Mouse (Mus musculus): Measurements from ENCODE around the gene 5330417H12Rik. TPM values are rescaled to one million over a fixed set of nuclear protein-coding genes. Genes with fewer than 3 reads are reported as not detected.

The 5330417H12Rik gene
- total RNA-seq, 2 experiments from 2014 or later, result not detected

DNA sequence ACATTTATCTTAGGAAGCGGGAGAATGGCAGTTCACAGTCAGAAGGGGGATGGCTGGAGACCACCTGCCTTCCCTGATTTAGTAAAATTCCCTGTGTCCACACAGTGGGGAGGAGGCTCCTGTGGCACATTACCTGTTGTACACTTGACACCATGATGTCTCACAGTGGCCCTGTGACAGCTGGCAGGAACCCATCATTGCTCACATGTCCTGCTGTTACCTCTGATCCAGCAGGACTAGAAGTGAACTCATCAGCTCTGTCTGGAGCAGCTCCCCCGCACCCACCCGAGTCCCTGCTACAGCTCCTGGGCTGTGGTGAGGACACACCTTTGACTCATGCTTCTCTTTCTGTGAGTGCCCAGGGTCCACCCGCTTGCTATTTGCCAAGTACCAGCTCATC, 8.2 kb upstream of the 5330417H12Rik start:
- no peak for ATAC-seq (replicated peaks; ENCODE audit: low FRiP score, poor library complexity, severe bottlenecking)

GRCm38 (mm10) chr7:107628383-107628782, 3.4 kb upstream of the 5330417H12Rik start:
- ATAC-seq (replicated peaks; ENCODE audit: low FRiP score, poor library complexity, severe bottlenecking), result no peak

GRCm38 (mm10) chr7:107625781-107626180, 820 bp upstream of the 5330417H12Rik start:
- ATAC-seq (replicated peaks; ENCODE audit: low FRiP score, poor library complexity, severe bottlenecking), result no peak

GRCm38 (mm10) chr7:107624432-107624831, 529 bp downstream of the 5330417H12Rik start:
- ATAC-seq (replicated peaks; ENCODE audit: low FRiP score, poor library complexity, severe bottlenecking), result no peak

GRCm38 (mm10) chr7:107620137-107620536, 4.8 kb downstream of the 5330417H12Rik start:
- no peak for ATAC-seq (replicated peaks; ENCODE audit: low FRiP score, poor library complexity, severe bottlenecking)

GRCm38 (mm10) chr7:107619225-107619624, 5.7 kb downstream of the 5330417H12Rik start:
- ATAC-seq (replicated peaks; ENCODE audit: low FRiP score, poor library complexity, severe bottlenecking), result 0 out of 2 replicates have a peak, but pooled peaks have one; percentile 34

DNA sequence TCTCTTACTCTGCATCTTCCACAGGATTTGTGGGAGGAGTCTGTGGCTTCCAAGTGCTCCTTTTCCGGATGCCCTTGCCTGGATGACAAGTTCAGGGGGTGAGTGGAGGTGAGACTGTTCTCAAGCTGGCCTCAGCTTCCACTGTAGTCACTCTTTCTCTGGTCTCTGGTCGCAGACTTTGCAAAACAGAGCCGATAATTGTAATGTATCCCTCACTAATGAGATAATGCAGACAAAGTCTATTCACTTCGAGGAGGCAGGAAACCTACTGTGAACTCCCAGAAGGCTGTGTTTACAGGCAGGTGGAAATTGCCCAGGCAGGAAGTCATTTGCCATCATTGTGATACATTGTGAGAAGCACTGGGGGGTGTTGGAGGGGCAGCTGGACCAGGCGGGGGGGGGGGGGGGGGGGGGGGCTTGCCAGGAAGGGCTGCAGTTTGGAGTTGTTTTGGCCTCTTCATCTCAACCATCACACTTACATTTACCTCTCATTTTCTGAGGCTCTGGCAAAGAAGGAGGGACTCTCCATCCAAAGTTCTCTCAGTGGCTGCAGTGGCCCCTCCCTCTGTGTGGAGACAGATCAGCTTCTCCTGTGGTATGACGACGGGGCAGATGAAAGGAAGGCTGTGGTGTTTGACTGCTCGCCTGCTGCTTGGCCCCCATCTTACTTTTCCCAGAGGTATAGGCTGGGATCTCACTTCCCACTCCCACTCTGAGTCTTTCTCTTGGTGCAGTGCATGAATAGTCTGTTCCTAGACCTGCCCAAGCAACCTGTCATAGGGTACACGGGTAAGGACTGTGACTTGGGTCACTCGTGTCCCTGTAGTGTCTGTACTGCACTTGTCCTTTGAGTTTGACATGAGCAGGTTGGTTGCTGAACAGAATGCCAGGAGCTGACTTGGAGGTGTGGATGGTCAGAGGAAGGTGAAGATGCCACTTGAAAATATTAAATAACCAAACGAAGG, 6.7 kb downstream of the 5330417H12Rik start:
- no peak for ATAC-seq (replicated peaks; ENCODE audit: low FRiP score, poor library complexity, severe bottlenecking)

DNA sequence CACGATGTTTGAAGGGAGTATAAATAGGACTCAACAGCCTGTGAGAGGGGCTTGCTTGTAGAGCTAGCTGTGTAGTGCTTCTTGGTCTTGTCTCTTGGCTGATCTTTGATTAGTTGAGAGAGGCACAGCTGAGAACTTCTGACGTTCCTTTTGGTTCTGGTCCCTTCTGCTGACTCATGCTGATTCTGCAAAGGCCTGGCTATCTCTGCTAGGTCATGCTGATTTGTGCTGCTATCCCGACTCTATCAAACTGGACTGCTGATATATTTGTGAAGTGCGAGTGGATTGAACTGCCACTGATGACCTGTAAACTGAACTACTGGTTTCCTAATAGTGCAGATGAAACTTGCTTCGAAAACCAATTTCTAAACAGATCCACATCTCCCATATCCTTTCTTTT, 14.1 kb downstream of the 5330417H12Rik start:
- no peak for ATAC-seq (replicated peaks; ENCODE audit: low FRiP score, poor library complexity, severe bottlenecking)

GRCm38 (mm10) chr7:107609622-107610255, 15.2 kb downstream of the 5330417H12Rik start:
- ATAC-seq (replicated peaks; ENCODE audit: low FRiP score, poor library complexity, severe bottlenecking), result no peak

DNA sequence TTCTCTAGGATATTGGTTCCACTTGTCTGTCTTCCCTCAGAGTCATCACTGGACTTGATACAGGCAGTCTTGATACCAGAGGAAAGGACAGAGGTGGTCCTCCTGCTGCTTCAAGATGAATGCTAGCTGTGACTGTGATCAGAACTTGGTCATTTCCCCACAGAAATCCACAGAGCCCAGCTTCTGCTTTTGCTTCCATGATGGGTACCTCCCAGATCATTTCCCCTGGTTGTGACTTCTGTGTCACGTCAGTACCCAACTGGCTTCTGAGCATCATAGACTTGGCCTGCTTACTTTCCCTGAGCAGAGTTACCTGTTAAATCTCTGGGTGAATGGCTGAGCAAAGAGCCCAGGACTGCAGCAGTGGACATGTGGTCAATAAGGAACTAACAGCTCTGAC, 17.2 kb downstream of the 5330417H12Rik start:
- ATAC-seq (replicated peaks; ENCODE audit: low FRiP score, poor library complexity, severe bottlenecking), result no peak

GRCm38 (mm10) chr7:107602913-107603312, 22.0 kb downstream of the 5330417H12Rik start:
- ATAC-seq (replicated peaks; ENCODE audit: low FRiP score, poor library complexity, severe bottlenecking), result no peak

- no peak for ATAC-seq (replicated peaks; ENCODE audit: low FRiP score, poor library complexity, severe bottlenecking)
These were observed 22.5 kb downstream of the 5330417H12Rik start for GRCm38 (mm10) chr7:107602505-107602904.

DNA sequence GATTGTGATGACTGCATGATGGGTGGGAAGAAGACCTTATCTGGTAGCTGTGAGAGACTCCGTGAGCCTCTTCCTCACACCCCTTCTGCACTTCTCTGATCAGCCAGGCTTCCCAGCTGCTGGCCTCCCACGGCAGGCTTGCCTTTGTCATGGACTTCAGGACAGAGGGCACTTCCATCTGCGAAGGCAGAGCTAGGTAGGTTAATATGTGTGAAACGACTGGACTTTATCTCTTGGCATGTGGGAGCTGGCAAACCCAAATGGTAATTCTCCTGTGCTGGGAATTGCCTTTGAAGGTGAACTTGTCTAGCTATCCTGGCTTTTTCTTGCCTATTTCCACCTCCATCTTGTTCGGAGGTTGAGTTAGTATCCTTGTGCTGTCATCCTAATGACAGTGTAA, 24.3 kb downstream of the 5330417H12Rik start:
- ATAC-seq (replicated peaks; ENCODE audit: low FRiP score, poor library complexity, severe bottlenecking), result no peak

- ATAC-seq (replicated peaks; ENCODE audit: low FRiP score, poor library complexity, severe bottlenecking), result no peak
These were observed 27.0 kb downstream of the 5330417H12Rik start for GRCm38 (mm10) chr7:107597956-107598355.

GRCm38 (mm10) chr7:107596753-107597152, 28.2 kb downstream of the 5330417H12Rik start:
- no peak for ATAC-seq (replicated peaks; ENCODE audit: low FRiP score, poor library complexity, severe bottlenecking)

DNA sequence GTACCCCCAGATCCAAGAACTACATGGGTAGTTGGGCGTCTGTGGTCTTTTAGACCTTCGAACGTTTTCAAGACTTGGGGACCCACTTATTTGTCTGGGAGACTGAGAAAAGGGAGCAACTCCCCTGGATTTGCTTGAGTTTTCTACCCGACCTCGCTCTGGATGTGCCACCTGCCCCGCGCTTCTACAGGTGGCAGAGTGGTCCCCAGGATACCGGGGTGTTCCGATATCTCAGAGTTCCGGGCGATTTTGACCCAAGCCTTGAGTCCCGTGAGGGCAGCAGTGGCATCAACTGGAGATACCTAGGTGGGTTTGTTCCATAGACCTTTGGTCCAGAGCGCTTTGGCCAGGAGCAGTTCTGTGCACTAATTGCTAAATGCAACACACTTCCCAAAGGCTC, 29.5 kb downstream of the 5330417H12Rik start:
- no peak for ATAC-seq (replicated peaks; ENCODE audit: low FRiP score, poor library complexity, severe bottlenecking)

- peak; percentile 88 for ATAC-seq (replicated peaks; ENCODE audit: low FRiP score, poor library complexity, severe bottlenecking)
These were observed 30.0 kb downstream of the 5330417H12Rik start, which contains the start of gene Ppfibp2 for GRCm38 (mm10) chr7:107594857-107595402. Gene Ppfibp2 (plus strand): TSS chr7:107595207.

GRCm38 (mm10) chr7:107594325-107594856, 30.6 kb downstream of the 5330417H12Rik start:
- no peak for ATAC-seq (replicated peaks; ENCODE audit: low FRiP score, poor library complexity, severe bottlenecking)

GRCm38 (mm10) chr7:107593904-107594303, 31.1 kb downstream of the 5330417H12Rik start:
- no peak for ATAC-seq (replicated peaks; ENCODE audit: low FRiP score, poor library complexity, severe bottlenecking)

DNA sequence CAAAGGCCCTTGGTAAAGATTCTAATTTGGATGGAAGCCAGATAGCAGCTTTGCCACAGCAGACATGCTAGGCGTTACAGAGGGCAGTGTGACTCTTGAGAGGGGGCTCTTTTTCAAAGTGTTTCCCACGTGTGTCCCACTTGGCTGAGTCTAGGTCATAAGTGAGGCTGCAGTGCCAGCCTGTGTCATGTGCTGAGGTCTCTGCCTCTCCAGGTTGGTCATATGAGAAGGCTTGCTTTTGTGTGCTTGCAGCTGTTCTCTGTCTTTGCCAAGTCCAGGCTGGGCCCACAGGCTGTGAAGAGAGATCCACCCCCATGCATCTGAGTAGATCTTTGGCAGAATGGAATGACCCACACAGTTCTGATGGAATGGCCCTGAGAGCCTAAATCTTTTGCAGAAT, 32.3 kb downstream of the 5330417H12Rik start:
- no peak for ATAC-seq (replicated peaks; ENCODE audit: low FRiP score, poor library complexity, severe bottlenecking)

Measured in erythroid progenitor cell, adult 5-6 weeks (primary cell).